Mouse (Mus musculus) heart, embryonic 14.5 days (tissue): Measurements from ENCODE around the gene Disc1. TPM values are rescaled to one million over a fixed set of nuclear protein-coding genes. Genes with fewer than 3 reads are reported as not detected.

Experiments
- ATAC-seq: fragments of 200-750 bp; cut with Nextera tagmentation; 2 replicates; pipeline ENCODE4 v1.8.0; 2017; ENCODE audit warnings: low read depth, moderate TSS enrichment; ENCODE audit not compliant: insufficient number of reproducible peaks, insufficient read depth, low FRiP score
- H3K27ac ChIP-seq, 2 experiments: fragments of 200-500 bp in 1 of 2; fragments of 300-500 bp in 1 of 2; sonication (generic) in 1 of 2; replicated peaks in 1 of 2; 2 replicates each; pipeline ENCODE4 v1.5.1; 2012 to 2014; ENCODE audit warnings: low read depth in 2 of 2, low read length in 2 of 2, control low read depth in 1 of 2, mild to moderate bottlenecking in 1 of 2, mixed read lengths in 1 of 2; ENCODE audit not compliant: control insufficient read depth in 1 of 2, insufficient read depth in 1 of 2
- H3K27me3 ChIP-seq: fragments of 300-500 bp; sonication (generic); 2 replicates; pipeline ENCODE4 v1.6.1; 2014; ENCODE audit warnings: mild to moderate bottlenecking, low read length, control low read depth; ENCODE audit not compliant: control insufficient read depth, insufficient read depth
- H3K36me3 ChIP-seq: fragments of 300-500 bp; sonication (generic); 2 replicates; pipeline ENCODE4 v1.6.1; 2014; ENCODE audit warnings: mild to moderate bottlenecking, control low read depth, low read length, mixed read lengths; ENCODE audit not compliant: control insufficient read depth, insufficient read depth
- H3K4me1 ChIP-seq, 2 experiments: fragments of 200-500 bp in 1 of 2; fragments of 300-500 bp in 1 of 2; sonication (generic) in 1 of 2; 2 replicates each; pipeline ENCODE4 v1.6.1; 2012 to 2014; ENCODE audit warnings: low read length in 2 of 2, control low read depth in 1 of 2, mixed read lengths in 1 of 2; ENCODE audit not compliant: control insufficient read depth in 2 of 2, insufficient read depth in 2 of 2
- H3K4me2 ChIP-seq: fragments of 300-500 bp; sonication (generic); 2 replicates; pipeline ENCODE4 v1.6.1; 2014; ENCODE audit warnings: mild to moderate bottlenecking, low read length
- H3K4me3 ChIP-seq, 2 experiments: fragments of 200-500 bp in 1 of 2; fragments of 300-500 bp in 1 of 2; sonication (generic) in 1 of 2; 2 replicates each; pipeline ENCODE4 v1.5.1; 2012 to 2014; ENCODE audit warnings: low read length in 2 of 2, mild to moderate bottlenecking in 2 of 2, control low read depth in 1 of 2, low read depth in 1 of 2, moderate library complexity in 1 of 2; ENCODE audit not compliant: control insufficient read depth in 1 of 2, insufficient read depth in 1 of 2
- H3K9ac ChIP-seq: fragments of 300-500 bp; sonication (generic); 2 replicates; pipeline ENCODE4 v1.6.1; 2014; ENCODE audit warnings: mild to moderate bottlenecking, low read length
- H3K9me3 ChIP-seq: fragments of 300-500 bp; sonication (generic); 2 replicates; pipeline ENCODE4 v1.6.1; 2016; ENCODE audit warnings: low read length, control low read depth; ENCODE audit not compliant: control insufficient read depth
- WGBS: fragments of 180-500 bp; shearing (Covaris S2); extraction: QIAGEN DNeasy Blood & Tissue Kit; methylation state at CpG from one replicate; pipeline ENCODE4 v1.1.7; 2014; 5-methylcytosine and 5-hydroxymethylcytosine counted together
- polyA plus RNA-seq: library from polyadenylated mRNA; unstranded; fragments of >200 nt; fragmentation: Nextera tagmentation; extraction: Ambion mirVana; gene quantifications from 2 replicates; pipeline ENCODE4 v1.2.1, GENCODE M21; 2014

Gene Disc1
- polyA plus RNA-seq, 1 experiment from 2014 or later = 4.2 TPM

- ATAC-seq = peak; percentile 62
- Histone ChIP-seq H3K9me3 (no peaks in the 10 kb centered on the region), H3K4me1 (peaks cover 19 to 33% of the 10 kb centered on the region in 2 experiments), H3K27me3 (no peaks in the 10 kb centered on the region), H3K27ac (peak overlapping the region; percentile 86 to 91), H3K36me3 (no peaks in the 10 kb centered on the region), H3K4me2 (peak overlapping the region; percentile 81), H3K9ac (peak overlapping the region; percentile 78), H3K4me3 (peak overlapping the region; percentile 42 to 44)
- 18% methylated on average over 23 of the region's 23 CpGs for WGBS
Observed at GRCm38 (mm10) chr8:125254188-125255005, 200.4 kb downstream of the Disc1 start.

- peak overlapping the region; percentile 81 for H3K4me2 ChIP-seq
- H3K4me3 ChIP-seq = no peak overlapping the region
- peaks cover 22 to 38% of the 10 kb centered on the region in 2 experiments for H3K4me1 ChIP-seq
- ATAC-seq = no peak
- H3K27ac ChIP-seq = peak overlapping the region in 1 of 2 experiments; percentile 91; a peak in 3 of 4 replicates
- WGBS = 70% methylated on average over 11 of the region's 11 CpGs
- no peaks in the 10 kb centered on the region for H3K36me3 ChIP-seq
- no peaks in the 10 kb centered on the region for H3K9me3 ChIP-seq
- H3K27me3 ChIP-seq = no peaks in the 10 kb centered on the region
- peak overlapping the region; percentile 78; the same call in 1 of the 2 replicates for H3K9ac ChIP-seq
Observed at GRCm38 (mm10) chr8:125255006-125255685, 201.2 kb downstream of the Disc1 start.

- no peaks in the 10 kb centered on the region for H3K27me3 ChIP-seq
- H3K36me3 ChIP-seq = no peaks in the 10 kb centered on the region
- no peak overlapping the region for H3K4me2 ChIP-seq
- 36% methylated on average over 2 of the region's 2 CpGs for WGBS
- H3K4me3 ChIP-seq = no peak overlapping the region
- H3K4me1 ChIP-seq = peaks cover 22 to 38% of the 10 kb centered on the region in 2 experiments
- no peak for ATAC-seq
- H3K9ac ChIP-seq = peak overlapping the region; percentile 30; the same call in 1 of the 2 replicates
- no peaks in the 10 kb centered on the region for H3K9me3 ChIP-seq
- H3K27ac ChIP-seq = no peak overlapping the region
Observed at GRCm38 (mm10) chr8:125257660-125258059, 203.7 kb downstream of the Disc1 start.

- no peaks in the 10 kb centered on the region for H3K9me3 ChIP-seq
- H3K4me1 ChIP-seq = peaks cover 18 to 33% of the 10 kb centered on the region in 2 experiments
- H3K27me3 ChIP-seq = no peaks in the 10 kb centered on the region
- no peak overlapping the region for H3K27ac ChIP-seq
- ATAC-seq = no peak
- 49% methylated on average over 8 of the region's 8 CpGs for WGBS
- no peak overlapping the region for H3K4me2 ChIP-seq
- no peak overlapping the region for H3K9ac ChIP-seq
- no peaks in the 10 kb centered on the region for H3K36me3 ChIP-seq
- H3K4me3 ChIP-seq = no peak overlapping the region
Observed at GRCm38 (mm10) chr8:125258806-125259500, 205.0 kb downstream of the Disc1 start.

- H3K27ac ChIP-seq = 0 out of 4 replicates have a peak overlapping the region, but pooled peaks of 1 of the 2 experiments have one; percentile 36
- H3K9ac ChIP-seq = no peak overlapping the region
- WGBS = 48% methylated on average over 6 of the region's 6 CpGs
- no peaks in the 10 kb centered on the region for H3K27me3 ChIP-seq
- H3K36me3 ChIP-seq = no peaks in the 10 kb centered on the region
- H3K4me3 ChIP-seq = no peak overlapping the region
- ATAC-seq = no peak
- H3K9me3 ChIP-seq = no peaks in the 10 kb centered on the region
- H3K4me1 ChIP-seq = peaks cover 24 to 40% of the 10 kb centered on the region in 2 experiments
- no peak overlapping the region for H3K4me2 ChIP-seq
Observed at GRCm38 (mm10) chr8:125268181-125268705, 214.2 kb downstream of the Disc1 start.

- Histone ChIP-seq H3K36me3 (no peaks in the 10 kb centered on the region), H3K4me2 (no peak overlapping the region), H3K27ac (no peak overlapping the region), H3K4me3 (no peak overlapping the region), H3K4me1 (peaks cover 24 to 40% of the 10 kb centered on the region in 2 experiments), H3K9ac (no peak overlapping the region), H3K9me3 (0 out of 2 replicates have a peak, but pooled peaks cover 4% of the 10 kb centered on the region), H3K27me3 (no peaks in the 10 kb centered on the region)
- WGBS = 57% methylated on average over 7 of the region's 7 CpGs
- no peak for ATAC-seq
Observed at GRCm38 (mm10) chr8:125270292-125270691, 216.3 kb downstream of the Disc1 start.

GRCm38 (mm10) chr8:125271357-125271756 lies 217.4 kb downstream of the Disc1 start:
- Histone ChIP-seq H3K27ac (peak overlapping the region; percentile 53 to 68), H3K9ac (no peak overlapping the region; the same call in 1 of the 2 replicates), H3K4me1 (peaks cover 24 to 40% of the 10 kb centered on the region in 2 experiments), H3K36me3 (no peaks in the 10 kb centered on the region), H3K27me3 (no peaks in the 10 kb centered on the region), H3K4me2 (no peak overlapping the region), H3K4me3 (no peak overlapping the region), H3K9me3 (0 out of 2 replicates have a peak, but pooled peaks cover 4% of the 10 kb centered on the region)
- WGBS = 57% methylated on average over 5 of the region's 5 CpGs
- no peak for ATAC-seq
